Mouse (Mus musculus): ENCODE measurements around the gene Txnip. TPM values are rescaled to one million over a fixed set of nuclear protein-coding genes. Genes with fewer than 3 reads are reported as not detected.

The Txnip gene
- polyA plus RNA-seq, 1 experiment: 75.5 TPM

GRCm38 (mm10) chr3:96595661-96596060, 37.9 kb downstream of the Txnip start:
- TF ChIP-seq CTCF (IDR thresholded peaks at IDR 0.05; ENCODE audit: control insufficient read depth, insufficient read depth, insufficient replicate concordance, low read depth, low read length) (no peak), POLR2A (IDR thresholded peaks at IDR 0.05; ENCODE audit: control insufficient read depth, low read depth, low read length) (no peak)
- Histone ChIP-seq H3K27ac (ENCODE audit: control insufficient read depth, insufficient read depth, low read depth, low read length) (no peak overlapping the region), H3K27me3 (ENCODE audit: control insufficient read depth, insufficient read depth, low read length) (no peaks in the 10 kb centered on the region), H3K4me3 (ENCODE audit: control insufficient read depth, low read depth, low read length) (no peak overlapping the region), H3K4me1 (ENCODE audit: control insufficient read depth, insufficient read depth, low read length) (peaks cover 23% of the 10 kb centered on the region), H3K36me3 (ENCODE audit: control insufficient read depth, insufficient read depth, low read length) (no peaks in the 10 kb centered on the region)

GRCm38 (mm10) chr3:96596228-96596707, 38.5 kb downstream of the Txnip start, which contains the start of gene Ankrd34a:
Ankrd34a (plus strand) TSS chr3:96596636.
- Histone ChIP-seq H3K36me3 (ENCODE audit: control insufficient read depth, insufficient read depth, low read length) (no peaks in the 10 kb centered on the region), H3K4me1 (ENCODE audit: control insufficient read depth, insufficient read depth, low read length) (peaks cover 24% of the 10 kb centered on the region), H3K27me3 (ENCODE audit: control insufficient read depth, insufficient read depth, low read length) (no peaks in the 10 kb centered on the region), H3K27ac (ENCODE audit: control insufficient read depth, insufficient read depth, low read depth, low read length) (no peak within 1 kb of the TSS), H3K4me3 (ENCODE audit: control insufficient read depth, low read depth, low read length) (peak within 1 kb of the TSS; percentile 61)
- TF ChIP-seq POLR2A (IDR thresholded peaks at IDR 0.05; ENCODE audit: control insufficient read depth, low read depth, low read length): no peak
- no peak for TF ChIP-seq CTCF (IDR thresholded peaks at IDR 0.05; ENCODE audit: control insufficient read depth, insufficient read depth, insufficient replicate concordance, low read depth, low read length)

GRCm38 (mm10) chr3:96596855-96597254, 39.1 kb downstream of the Txnip start:
- H3K27me3 ChIP-seq (ENCODE audit: control insufficient read depth, insufficient read depth, low read length): no peaks in the 10 kb centered on the region
- H3K4me1 ChIP-seq (ENCODE audit: control insufficient read depth, insufficient read depth, low read length): peaks cover 27% of the 10 kb centered on the region
- H3K27ac ChIP-seq (ENCODE audit: control insufficient read depth, insufficient read depth, low read depth, low read length): no peak overlapping the region
- no peak overlapping the region; the same call in 1 of the 2 replicates for H3K4me3 ChIP-seq (ENCODE audit: control insufficient read depth, low read depth, low read length)
- no peaks in the 10 kb centered on the region for H3K36me3 ChIP-seq (ENCODE audit: control insufficient read depth, insufficient read depth, low read length)
- TF ChIP-seq CTCF (IDR thresholded peaks at IDR 0.05; ENCODE audit: control insufficient read depth, insufficient read depth, insufficient replicate concordance, low read depth, low read length): no peak

- Histone ChIP-seq H3K4me3 (ENCODE audit: control insufficient read depth, low read depth, low read length) (peak overlapping the region; percentile 61), H3K27ac (ENCODE audit: control insufficient read depth, insufficient read depth, low read depth, low read length) (no peak overlapping the region), H3K4me1 (ENCODE audit: control insufficient read depth, insufficient read depth, low read length) (peaks cover 27% of the 10 kb centered on the region), H3K36me3 (ENCODE audit: control insufficient read depth, insufficient read depth, low read length) (no peaks in the 10 kb centered on the region), H3K27me3 (ENCODE audit: control insufficient read depth, insufficient read depth, low read length) (no peaks in the 10 kb centered on the region)
- no peak for TF ChIP-seq CTCF (IDR thresholded peaks at IDR 0.05; ENCODE audit: control insufficient read depth, insufficient read depth, insufficient replicate concordance, low read depth, low read length)
- no peak for TF ChIP-seq POLR2A (IDR thresholded peaks at IDR 0.05; ENCODE audit: control insufficient read depth, low read depth, low read length)
Measured at GRCm38 (mm10) chr3:96597435-96597891, 39.7 kb downstream of the Txnip start.

- Histone ChIP-seq H3K4me1 (ENCODE audit: control insufficient read depth, insufficient read depth, low read length) (peaks cover 25% of the 10 kb centered on the region), H3K4me3 (ENCODE audit: control insufficient read depth, low read depth, low read length) (peak overlapping the region; percentile 61), H3K27ac (ENCODE audit: control insufficient read depth, insufficient read depth, low read depth, low read length) (no peak overlapping the region), H3K36me3 (ENCODE audit: control insufficient read depth, insufficient read depth, low read length) (no peaks in the 10 kb centered on the region), H3K27me3 (ENCODE audit: control insufficient read depth, insufficient read depth, low read length) (no peaks in the 10 kb centered on the region)
- TF ChIP-seq POLR2A (IDR thresholded peaks at IDR 0.05; ENCODE audit: control insufficient read depth, low read depth, low read length) (no peak), CTCF (IDR thresholded peaks at IDR 0.05; ENCODE audit: control insufficient read depth, insufficient read depth, insufficient replicate concordance, low read depth, low read length) (no peak)
Measured at GRCm38 (mm10) chr3:96598156-96599068, 40.7 kb downstream of the Txnip start.

GRCm38 (mm10) chr3:96599069-96599393, 41.3 kb downstream of the Txnip start:
- no peaks in the 10 kb centered on the region for H3K36me3 ChIP-seq (ENCODE audit: control insufficient read depth, insufficient read depth, low read length)
- no peaks in the 10 kb centered on the region for H3K27me3 ChIP-seq (ENCODE audit: control insufficient read depth, insufficient read depth, low read length)
- no peak for TF ChIP-seq POLR2A (IDR thresholded peaks at IDR 0.05; ENCODE audit: control insufficient read depth, low read depth, low read length)
- no peak for TF ChIP-seq CTCF (IDR thresholded peaks at IDR 0.05; ENCODE audit: control insufficient read depth, insufficient read depth, insufficient replicate concordance, low read depth, low read length)
- no peak overlapping the region for H3K27ac ChIP-seq (ENCODE audit: control insufficient read depth, insufficient read depth, low read depth, low read length)
- peaks cover 25% of the 10 kb centered on the region for H3K4me1 ChIP-seq (ENCODE audit: control insufficient read depth, insufficient read depth, low read length)
- H3K4me3 ChIP-seq (ENCODE audit: control insufficient read depth, low read depth, low read length): no peak overlapping the region

- Histone ChIP-seq H3K27ac (ENCODE audit: control insufficient read depth, insufficient read depth, low read depth, low read length) (no peak overlapping the region), H3K36me3 (ENCODE audit: control insufficient read depth, insufficient read depth, low read length) (no peaks in the 10 kb centered on the region), H3K4me3 (ENCODE audit: control insufficient read depth, low read depth, low read length) (no peak overlapping the region), H3K27me3 (ENCODE audit: control insufficient read depth, insufficient read depth, low read length) (no peaks in the 10 kb centered on the region), H3K4me1 (ENCODE audit: control insufficient read depth, insufficient read depth, low read length) (peaks cover 22% of the 10 kb centered on the region)
- TF ChIP-seq CTCF (IDR thresholded peaks at IDR 0.05; ENCODE audit: control insufficient read depth, insufficient read depth, insufficient replicate concordance, low read depth, low read length) (no peak), POLR2A (IDR thresholded peaks at IDR 0.05; ENCODE audit: control insufficient read depth, low read depth, low read length) (no peak)
Measured at GRCm38 (mm10) chr3:96599411-96599810, 41.7 kb downstream of the Txnip start.
